Mouse (Mus musculus) ES-E14 (cell line): ENCODE measurements around the gene Cmas.

Experiments used
- CHD2 ChIP-seq: IDR thresholded peaks from 2 replicates; pipeline ENCODE4 v1.6.1; 2014; ENCODE audit warnings: mild to moderate bottlenecking, low read depth, low read length, inconsistent platforms
- HCFC1 ChIP-seq: IDR thresholded peaks from 2 replicates; pipeline ENCODE4 v1.6.1; 2012; ENCODE audit warnings: low read length, inconsistent platforms, borderline replicate concordance; ENCODE audit not compliant: insufficient read depth
- ZC3H11A ChIP-seq: IDR thresholded peaks from 2 replicates; pipeline ENCODE4 v1.6.1; 2012; ENCODE audit warnings: low read depth, mild to moderate bottlenecking, inconsistent platforms, low read length, borderline replicate concordance
- ZNF384 ChIP-seq: IDR thresholded peaks from 2 replicates; pipeline ENCODE4 v1.6.1; 2012; ENCODE audit warnings: low read depth, low read length, inconsistent platforms

GRCm38 (mm10) chr6:142814495-142814921, 58.0 kb downstream of the Cmas start:
- TF ChIP-seq CHD2 (no peak), ZC3H11A (no peak), ZNF384 (no peak), HCFC1 (no peak)
